In genomic region chr10:122911668-122912067, GRCm38 (mm10) we compare ENCODE assay signal across 10 mouse cellular contexts.
DNase-seq lines count a peak whose midpoint lies in the region; ATAC-seq and TF ChIP-seq lines count a peak whose summit lies in the region.
"Had no signal": no experiment of that assay in that cellular context is flagged by ENCODE, and none has a peak within 500 bp of the region (broad histone marks: within the 10 kb centered on the region; RNA-seq: fewer than 3 reads in every experiment).

No protein-coding gene starts in this region.

- TF ChIP-seq CTCF in heart, adult 2 months (IDR thresholded peaks at IDR 0.05): no peak
- no peak for TF ChIP-seq CTCF in stomach, postnatal 0 days (IDR thresholded peaks at IDR 0.05; ENCODE audit: low read depth)

- no peaks in the 10 kb centered on the region; the same call in 1 of the 2 replicates for H3K36me3 ChIP-seq in heart, adult 2 months (ENCODE audit: control insufficient read depth, insufficient read depth, low read length)
- H3K36me3 ChIP-seq in midbrain, embryonic 16.5 days (ENCODE audit: control insufficient read depth, insufficient read depth, low read length): no peaks in the 10 kb centered on the region
- no peaks in the 10 kb centered on the region for H3K36me3 ChIP-seq in midbrain, embryonic 15.5 days (replicated peaks)
- H3K36me3 ChIP-seq in stomach, postnatal 0 days (ENCODE audit: control insufficient read depth, insufficient read depth, low read length): no peaks in the 10 kb centered on the region
- H3K36me3 ChIP-seq: midbrain, embryonic 12.5 days had no signal

- ATAC-seq in midbrain, embryonic 16.5 days: 0 out of 2 replicates have a peak, but pooled peaks have one; percentile 14
- no peak for ATAC-seq in midbrain, embryonic 15.5 days (replicated peaks)
- ATAC-seq in stomach, postnatal 0 days (ENCODE audit: low FRiP score, low TSS enrichment): peak; percentile 57; the same call in 1 of the 2 replicates

- no peaks in the 10 kb centered on the region for H3K79me2 ChIP-seq in heart, adult 2 months (replicated peaks; ENCODE audit: control insufficient read depth, insufficient read depth, low read length)

- no peak overlapping the region for H3K4me2 ChIP-seq in midbrain, embryonic 16.5 days (ENCODE audit: low read length)
- no peak overlapping the region for H3K4me2 ChIP-seq in midbrain, embryonic 15.5 days
- H3K4me2 ChIP-seq in stomach, postnatal 0 days (replicated peaks; ENCODE audit: low read depth): no peak overlapping the region
- H3K4me2 ChIP-seq: midbrain, embryonic 12.5 days had no signal

- peaks cover 3% of the 10 kb centered on the region; the same call in 1 of the 2 replicates for H3K4me1 ChIP-seq in heart, adult 2 months (ENCODE audit: control insufficient read depth, insufficient read depth, low read length)
- peaks cover 10% of the 10 kb centered on the region for H3K4me1 ChIP-seq in midbrain, embryonic 16.5 days (ENCODE audit: control insufficient read depth, insufficient read depth, low read length)
- H3K4me1 ChIP-seq in midbrain, embryonic 15.5 days: peaks cover 16% of the 10 kb centered on the region
- no peaks in the 10 kb centered on the region for H3K4me1 ChIP-seq in stomach, postnatal 0 days (replicated peaks; ENCODE audit: control insufficient read depth, insufficient read depth)

- TF ChIP-seq EP300 in heart, adult 2 months (IDR thresholded peaks at IDR 0.05; ENCODE audit: insufficient read depth, low read depth, low read length): no peak
- TF ChIP-seq EP300 in stomach, postnatal 0 days (optimal IDR thresholded peaks at IDR 0.05): no peak

- no peak overlapping the region for H3K9ac ChIP-seq in heart, adult 2 months (ENCODE audit: low read depth, low read length)
- no peak overlapping the region for H3K9ac ChIP-seq in midbrain, embryonic 16.5 days (ENCODE audit: low read depth, low read length)
- H3K9ac ChIP-seq in midbrain, embryonic 15.5 days: no peak overlapping the region
- no peak overlapping the region for H3K9ac ChIP-seq in stomach, postnatal 0 days (ENCODE audit: low read length)
- H3K9ac ChIP-seq: midbrain, embryonic 12.5 days had no signal

- H3K27me3 ChIP-seq in heart, adult 2 months (ENCODE audit: control insufficient read depth, insufficient read depth, low read length): no peaks in the 10 kb centered on the region
- H3K27me3 ChIP-seq in midbrain, embryonic 16.5 days (ENCODE audit: control insufficient read depth, insufficient read depth, low read depth, low read length): no peaks in the 10 kb centered on the region
- no peaks in the 10 kb centered on the region for H3K27me3 ChIP-seq in midbrain, embryonic 15.5 days (replicated peaks)
- H3K27me3 ChIP-seq in stomach, postnatal 0 days (ENCODE audit: control insufficient read depth, insufficient read depth, low read length): no peaks in the 10 kb centered on the region
- H3K27me3 ChIP-seq: midbrain, embryonic 12.5 days had no signal

- no peak for DNase-seq in heart, adult 2 months
- DNase-seq in heart, adult 18-20 months: no peak
- peak; percentile 47 for DNase-seq in hindlimb bud, embryonic 11.5 days (ENCODE audit: extremely low spot score, low read depth, low spot score)
- DNase-seq in stomach, postnatal 0 days (ENCODE audit: low spot score): no peak
- DNase-seq in ovary, postnatal 14 days (ENCODE audit: low spot score): no peak
- DNase-seq in layer of hippocampus, adult 11-12 months (ENCODE audit: low spot score): no peak
- DNase-seq: right cerebral cortex, postnatal 4 days had no signal

- H3K4me3 ChIP-seq in heart, adult 2 months: no peak overlapping the region
- no peak overlapping the region for H3K4me3 ChIP-seq in midbrain, embryonic 16.5 days (ENCODE audit: low read depth, low read length)
- no peak overlapping the region for H3K4me3 ChIP-seq in midbrain, embryonic 15.5 days
- no peak overlapping the region for H3K4me3 ChIP-seq in stomach, postnatal 0 days (ENCODE audit: low read depth, low read length)
- H3K4me3 ChIP-seq: midbrain, embryonic 12.5 days had no signal

- no peak for TF ChIP-seq POLR2A in heart, adult 2 months (IDR thresholded peaks at IDR 0.05; ENCODE audit: insufficient read depth, low read depth, low read length)

- no peaks in the 10 kb centered on the region for H3K9me3 ChIP-seq in midbrain, embryonic 16.5 days (replicated peaks; ENCODE audit: control insufficient read depth, low read length, poor library complexity, severe bottlenecking)
- H3K9me3 ChIP-seq in midbrain, embryonic 15.5 days: no peaks in the 10 kb centered on the region
- H3K9me3 ChIP-seq in stomach, postnatal 0 days (ENCODE audit: control insufficient read depth, low read length): no peaks in the 10 kb centered on the region
- H3K9me3 ChIP-seq: midbrain, embryonic 12.5 days had no signal

- H3K27ac ChIP-seq in heart, adult 2 months: peak overlapping the region; percentile 38
- H3K27ac ChIP-seq in midbrain, embryonic 16.5 days (ENCODE audit: low read length): no peak overlapping the region
- H3K27ac ChIP-seq in midbrain, embryonic 15.5 days: no peak overlapping the region
- H3K27ac ChIP-seq in stomach, postnatal 0 days (replicated peaks): peak overlapping the region; percentile 78
- H3K27ac ChIP-seq: midbrain, embryonic 12.5 days had no signal

- WGBS in heart, adult 2 months: 80% methylated on average over 8 of the region's 8 CpGs
- 69% methylated on average over 8 of the region's 8 CpGs for WGBS in midbrain, embryonic 16.5 days
- WGBS in midbrain, embryonic 15.5 days: 68% methylated on average over 8 of the region's 8 CpGs
- 49% methylated on average over 8 of the region's 8 CpGs for WGBS in stomach, postnatal 0 days

- intact Hi-C loops in heart, adult 2 months (cut with DNase I): loop anchor here (5.0 kb wide), 2 partner anchors 76 to 104 kb away; no protein-coding TSS in a partner anchor

Comparison
In these comparisons a context has a peak if more than half of its experiments do, and no peak if none do; other contexts are left out.
1. H3K27ac ChIP-seq: peak in heart, adult 2 months (single experiment) and stomach, postnatal 0 days (single experiment); none in midbrain, embryonic 16.5 days (single experiment) and midbrain, embryonic 15.5 days (single experiment).